Mouse (Mus musculus): ENCODE measurements around the gene Mrtfb. TPM values are rescaled to one million over a fixed set of nuclear protein-coding genes. Genes with fewer than 3 reads are reported as not detected.

Gene Mrtfb
- total and polyA plus RNA-seq, 3 experiments = 2.1 to 12.1 (median 5.6) TPM

DNA sequence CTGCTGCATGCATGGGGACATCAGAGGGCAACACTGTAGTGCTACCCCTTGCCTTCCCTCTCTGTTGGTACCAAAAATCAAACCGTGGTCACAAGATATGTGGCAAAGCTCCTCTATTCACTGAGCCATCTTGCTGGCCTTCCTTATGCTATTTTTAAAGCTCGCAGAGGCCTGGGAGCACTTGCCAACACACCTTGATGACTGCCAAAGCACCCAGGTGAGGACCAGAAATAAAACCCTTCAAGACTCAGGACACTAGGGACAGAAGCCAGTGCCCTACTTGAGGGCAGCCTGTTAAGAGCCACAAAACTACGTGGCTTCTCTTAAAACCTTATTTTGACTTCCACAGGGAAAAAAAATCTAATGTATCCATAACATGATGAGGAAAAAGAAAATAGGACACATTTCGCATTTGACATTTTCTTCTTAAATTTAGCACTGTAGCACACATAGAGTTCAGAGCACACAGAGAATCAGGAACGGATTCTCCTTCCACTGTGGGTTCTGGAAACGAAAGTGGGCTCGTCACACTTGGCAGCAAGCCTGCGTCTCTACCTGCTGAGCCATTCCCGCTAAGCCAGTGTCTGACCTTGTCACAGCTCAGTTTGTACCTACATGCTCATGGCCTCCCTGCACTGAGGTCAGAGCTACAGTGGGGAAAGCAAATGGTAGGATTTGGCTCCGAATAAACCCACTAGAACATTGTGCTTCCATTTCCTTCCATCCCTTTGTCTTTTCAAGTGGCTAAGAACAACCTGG lies 170.7 kb downstream of the Mrtfb start:
- DNase-seq (ENCODE audit: low spot score) (no peak), ATAC-seq (ENCODE audit: extremely low read depth, insufficient number of reproducible peaks, low FRiP score, poor library complexity, severe bottlenecking) (no peak)
- H3K4me1 ChIP-seq (ENCODE audit: insufficient read depth, low read depth, low read length) = peaks cover 45% of the 10 kb centered on the region
- no peaks in the 10 kb centered on the region for H3K36me3 ChIP-seq (replicated peaks)
- no peaks in the 10 kb centered on the region for H3K9me3 ChIP-seq (replicated peaks)
- H3K27me3 ChIP-seq (ENCODE audit: insufficient read depth, low read length) = peaks cover 73% of the 10 kb centered on the region
- no peak for TF ChIP-seq GATA1 (IDR thresholded peaks at IDR 0.05; ENCODE audit: borderline replicate concordance, low read length)
- TF ChIP-seq CTCF (IDR thresholded peaks at IDR 0.05; ENCODE audit: low read depth, low read length) = no peak
- no peak for TF ChIP-seq GATA2 (IDR thresholded peaks at IDR 0.05; ENCODE audit: borderline replicate concordance, low read depth, low read length)
- no peak for TF ChIP-seq POLR2AphosphoS5 (IDR thresholded peaks at IDR 0.05; ENCODE audit: insufficient replicate concordance, low read depth, low read length)
- TF ChIP-seq TAL1 (conservative IDR thresholded peaks at IDR 0.05; ENCODE audit: low read depth, low read length) = no peak
- no peak overlapping the region for H3K4me3 ChIP-seq (ENCODE audit: low read depth, low read length)

DNA sequence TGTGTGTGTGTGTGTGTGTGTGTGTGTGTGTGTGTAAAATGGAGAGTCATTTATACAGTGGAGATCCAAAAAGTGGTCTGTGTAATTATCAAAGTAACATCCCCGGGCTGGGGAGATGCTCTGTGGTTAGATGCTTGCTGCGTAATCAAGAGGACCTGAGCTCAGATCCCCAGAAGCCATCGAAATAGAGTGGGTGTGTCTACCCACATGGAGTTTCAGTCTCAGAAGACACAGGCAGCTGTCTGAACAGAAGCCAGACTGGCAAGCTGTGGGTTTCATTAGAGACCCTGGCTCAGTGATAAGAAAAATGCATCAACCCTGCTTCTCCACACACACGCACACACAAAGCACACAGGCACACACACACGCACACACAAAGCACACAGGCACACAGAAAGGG lies 171.8 kb downstream of the Mrtfb start:
- H3K4me3 ChIP-seq (ENCODE audit: low read depth, low read length) = no peak overlapping the region
- no peaks in the 10 kb centered on the region for H3K9me3 ChIP-seq (replicated peaks)
- ATAC-seq (ENCODE audit: extremely low read depth, insufficient number of reproducible peaks, low FRiP score, poor library complexity, severe bottlenecking) (no peak), DNase-seq (ENCODE audit: low spot score) (no peak)
- H3K36me3 ChIP-seq (replicated peaks) = no peaks in the 10 kb centered on the region
- TF ChIP-seq GATA1 (IDR thresholded peaks at IDR 0.05; ENCODE audit: borderline replicate concordance, low read length) = no peak
- no peak for TF ChIP-seq CTCF (IDR thresholded peaks at IDR 0.05; ENCODE audit: low read depth, low read length)
- no peak for TF ChIP-seq GATA2 (IDR thresholded peaks at IDR 0.05; ENCODE audit: borderline replicate concordance, low read depth, low read length)
- no peak for TF ChIP-seq POLR2AphosphoS5 (IDR thresholded peaks at IDR 0.05; ENCODE audit: insufficient replicate concordance, low read depth, low read length)
- no peak for TF ChIP-seq TAL1 (conservative IDR thresholded peaks at IDR 0.05; ENCODE audit: low read depth, low read length)
- peaks cover 37% of the 10 kb centered on the region for H3K4me1 ChIP-seq (ENCODE audit: insufficient read depth, low read depth, low read length)
- peaks cover 83% of the 10 kb centered on the region for H3K27me3 ChIP-seq (ENCODE audit: insufficient read depth, low read length)

DNA sequence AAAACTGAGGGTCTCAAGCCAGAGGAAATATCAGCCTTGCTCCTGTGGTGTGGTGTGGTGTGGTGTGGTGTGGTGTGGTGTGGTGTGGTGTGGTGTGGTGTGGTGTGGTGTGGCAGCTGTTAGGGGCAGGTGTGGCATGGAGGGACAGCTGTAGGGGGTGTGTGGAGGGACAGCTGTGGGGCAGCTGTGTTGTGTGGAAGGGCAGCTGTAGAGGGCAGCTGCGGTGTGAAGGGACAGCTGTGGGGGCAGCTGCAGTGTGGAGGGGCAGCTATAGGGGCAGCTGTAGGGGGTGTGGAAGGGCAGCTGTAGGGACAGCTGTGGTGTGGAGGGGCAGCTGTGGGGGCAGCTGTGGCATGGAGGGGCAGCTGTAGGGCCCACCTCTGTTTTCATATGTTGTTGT lies 172.5 kb downstream of the Mrtfb start:
- no peak for ATAC-seq (ENCODE audit: extremely low read depth, insufficient number of reproducible peaks, low FRiP score, poor library complexity, severe bottlenecking)

GRCm38 (mm10) chr16:13429921-13430606 lies 173.8 kb downstream of the Mrtfb start:
- Histone ChIP-seq H3K9me3 (replicated peaks) (no peaks in the 10 kb centered on the region), H3K4me3 (ENCODE audit: low read depth, low read length) (no peak overlapping the region), H3K4me1 (ENCODE audit: insufficient read depth, low read depth, low read length) (peaks cover 22% of the 10 kb centered on the region), H3K36me3 (replicated peaks) (no peaks in the 10 kb centered on the region), H3K27me3 (ENCODE audit: insufficient read depth, low read length) (peaks cover 87% of the 10 kb centered on the region)
- TF ChIP-seq GATA2 (IDR thresholded peaks at IDR 0.05; ENCODE audit: borderline replicate concordance, low read depth, low read length) (no peak), POLR2AphosphoS5 (IDR thresholded peaks at IDR 0.05; ENCODE audit: insufficient replicate concordance, low read depth, low read length) (no peak), TAL1 (conservative IDR thresholded peaks at IDR 0.05; ENCODE audit: low read depth, low read length) (no peak), CTCF (IDR thresholded peaks at IDR 0.05; ENCODE audit: low read depth, low read length) (no peak), GATA1 (IDR thresholded peaks at IDR 0.05; ENCODE audit: borderline replicate concordance, low read length) (no peak)
- ATAC-seq (ENCODE audit: extremely low read depth, insufficient number of reproducible peaks, low FRiP score, poor library complexity, severe bottlenecking) (no peak), DNase-seq (ENCODE audit: low spot score) (no peak)

More for the DNA sequence above, 172.5 kb downstream of the Mrtfb start:
- Histone ChIP-seq H3K4me3 (ENCODE audit: low read depth, low read length) (0 out of 2 replicates have a peak overlapping the region, but pooled peaks have one; percentile 10), H3K4me1 (ENCODE audit: insufficient read depth, low read depth, low read length) (peaks cover 30% of the 10 kb centered on the region), H3K9me3 (replicated peaks) (no peaks in the 10 kb centered on the region), H3K36me3 (replicated peaks) (no peaks in the 10 kb centered on the region), H3K27me3 (ENCODE audit: insufficient read depth, low read length) (peaks cover 86% of the 10 kb centered on the region)
- TF ChIP-seq TAL1 (conservative IDR thresholded peaks at IDR 0.05; ENCODE audit: low read depth, low read length) (no peak), POLR2AphosphoS5 (IDR thresholded peaks at IDR 0.05; ENCODE audit: insufficient replicate concordance, low read depth, low read length) (no peak), CTCF (IDR thresholded peaks at IDR 0.05; ENCODE audit: low read depth, low read length) (no peak), GATA2 (IDR thresholded peaks at IDR 0.05; ENCODE audit: borderline replicate concordance, low read depth, low read length) (no peak), GATA1 (IDR thresholded peaks at IDR 0.05; ENCODE audit: borderline replicate concordance, low read length) (no peak)
- DNase-seq (ENCODE audit: low spot score) = no peak

DNA sequence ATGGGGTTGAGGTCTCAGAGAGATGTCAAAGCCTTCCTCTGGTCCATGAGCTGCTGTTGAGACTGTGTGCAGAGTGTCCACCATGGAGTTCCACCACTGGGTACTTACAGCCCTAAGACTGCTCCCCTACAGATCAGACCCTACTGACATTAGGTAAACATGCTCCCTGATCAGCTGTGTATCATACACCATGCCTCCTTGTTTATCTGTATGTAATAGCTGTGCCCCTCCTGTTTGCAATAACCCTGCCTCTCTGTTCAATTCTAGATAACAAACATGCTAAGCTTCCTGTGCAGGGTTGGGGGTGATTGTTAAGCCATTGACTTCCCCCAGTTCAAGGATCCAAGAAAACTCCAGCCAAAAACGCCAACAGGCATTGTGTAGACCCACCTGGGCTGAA lies 174.7 kb downstream of the Mrtfb start:
- DNase-seq (ENCODE audit: low spot score) = no peak
- Histone ChIP-seq H3K9me3 (replicated peaks) (no peaks in the 10 kb centered on the region), H3K4me3 (ENCODE audit: low read depth, low read length) (no peak overlapping the region), H3K36me3 (replicated peaks) (no peaks in the 10 kb centered on the region), H3K4me1 (ENCODE audit: insufficient read depth, low read depth, low read length) (peaks cover 25% of the 10 kb centered on the region), H3K27me3 (ENCODE audit: insufficient read depth, low read length) (peaks cover 78% of the 10 kb centered on the region)
- TF ChIP-seq POLR2AphosphoS5 (IDR thresholded peaks at IDR 0.05; ENCODE audit: insufficient replicate concordance, low read depth, low read length) (no peak), GATA1 (IDR thresholded peaks at IDR 0.05; ENCODE audit: borderline replicate concordance, low read length) (no peak), CTCF (IDR thresholded peaks at IDR 0.05; ENCODE audit: low read depth, low read length) (no peak), TAL1 (conservative IDR thresholded peaks at IDR 0.05; ENCODE audit: low read depth, low read length) (no peak), GATA2 (IDR thresholded peaks at IDR 0.05; ENCODE audit: borderline replicate concordance, low read depth, low read length) (no peak)
- no peak for ATAC-seq (ENCODE audit: extremely low read depth, insufficient number of reproducible peaks, low FRiP score, poor library complexity, severe bottlenecking)

DNA sequence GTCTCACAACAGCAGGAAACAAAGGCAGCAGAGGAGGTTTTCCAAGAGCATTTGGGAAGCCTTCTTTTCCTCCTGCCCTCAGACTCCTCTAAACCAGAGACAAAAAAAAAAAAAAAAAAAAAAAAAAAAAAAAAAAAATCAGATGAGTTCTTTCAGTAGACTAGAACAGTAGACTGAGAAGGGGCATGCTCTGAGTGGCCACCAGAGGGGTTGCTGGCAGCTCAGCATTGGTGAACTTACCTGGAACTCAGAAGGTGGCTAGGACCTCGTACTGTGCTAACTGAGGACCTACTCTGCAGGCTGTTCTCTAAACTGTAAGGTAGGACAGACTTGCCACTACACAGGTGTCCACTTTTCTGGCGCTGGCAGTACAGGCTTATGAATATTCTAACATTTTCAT lies 179.3 kb downstream of the Mrtfb start:
- DNase-seq (ENCODE audit: low spot score) = no peak
- Histone ChIP-seq H3K36me3 (replicated peaks) (no peaks in the 10 kb centered on the region), H3K4me3 (ENCODE audit: low read depth, low read length) (no peak overlapping the region), H3K4me1 (ENCODE audit: insufficient read depth, low read depth, low read length) (peaks cover 44% of the 10 kb centered on the region), H3K27me3 (ENCODE audit: insufficient read depth, low read length) (peaks cover 46% of the 10 kb centered on the region), H3K9me3 (replicated peaks) (no peaks in the 10 kb centered on the region)
- TF ChIP-seq GATA1 (IDR thresholded peaks at IDR 0.05; ENCODE audit: borderline replicate concordance, low read length) (no peak), CTCF (IDR thresholded peaks at IDR 0.05; ENCODE audit: low read depth, low read length) (no peak), GATA2 (IDR thresholded peaks at IDR 0.05; ENCODE audit: borderline replicate concordance, low read depth, low read length) (no peak), TAL1 (conservative IDR thresholded peaks at IDR 0.05; ENCODE audit: low read depth, low read length) (no peak), POLR2AphosphoS5 (IDR thresholded peaks at IDR 0.05; ENCODE audit: insufficient replicate concordance, low read depth, low read length) (no peak)
- ATAC-seq (ENCODE audit: extremely low read depth, insufficient number of reproducible peaks, low FRiP score, poor library complexity, severe bottlenecking) = no peak
